Mouse (Mus musculus): ENCODE measurements at regions not wholly inside any gene's neighbourhood (a gene's known extent, or its start where the extent isn't known, plus 50 kb on each side); places are given as distances from the start of the nearest gene placed in this dataset.

DNA sequence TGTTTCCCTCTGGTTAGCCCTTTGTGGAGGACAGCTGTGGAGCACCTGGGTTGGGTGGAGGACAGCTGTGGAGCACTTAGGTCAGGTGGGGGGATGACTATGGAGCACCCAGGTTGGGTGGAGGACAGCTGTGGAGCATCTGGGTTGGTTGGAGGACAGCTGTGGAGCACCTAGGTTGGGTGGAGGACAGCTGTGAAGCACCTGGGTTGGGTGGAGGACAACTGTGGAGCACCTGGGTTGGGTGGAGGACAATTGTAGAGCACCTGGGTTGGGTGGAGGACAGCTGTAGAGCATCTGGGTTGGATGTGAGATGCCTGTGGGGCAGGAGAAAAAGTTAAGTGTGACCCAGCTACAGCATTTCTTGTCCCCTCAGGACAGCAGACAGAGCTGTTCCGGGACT, 77.1 kb upstream of the Mrps10 start:
- TF ChIP-seq ELF1 (IDR thresholded peaks at IDR 0.05; ENCODE audit: low read depth, low read length) (no peak), EP300 (IDR thresholded peaks at IDR 0.05; ENCODE audit: low read length) (no peak), POLR2AphosphoS2 (IDR thresholded peaks at IDR 0.05; ENCODE audit: low read depth, low read length) (no peak), E2F4 (IDR thresholded peaks at IDR 0.05; ENCODE audit: insufficient replicate concordance, low read depth, low read length) (no peak), PAX5 (IDR thresholded peaks at IDR 0.05; ENCODE audit: low read length) (no peak), GABPA (IDR thresholded peaks at IDR 0.05; ENCODE audit: insufficient replicate concordance, low read depth, low read length) (no peak), CTCF (conservative IDR thresholded peaks at IDR 0.05 in 1 of 2, IDR thresholded peaks at IDR 0.05 in 1 of 2; ENCODE audit: low read depth in 2 of 2, low read length in 2 of 2) (no peak), CHD1 (IDR thresholded peaks at IDR 0.05; ENCODE audit: low read depth, low read length) (no peak), TCF12 (IDR thresholded peaks at IDR 0.05; ENCODE audit: low read depth, low read length) (no peak), ZNF384 (IDR thresholded peaks at IDR 0.05; ENCODE audit: low read depth, low read length) (no peak)

Data from CH12.LX (cell line).